Mouse (Mus musculus): Measurements from ENCODE around the gene Gm21992. TPM values are rescaled to one million over a fixed set of nuclear protein-coding genes. Genes with fewer than 3 reads are reported as not detected.
A peak's percentile ranks its signal among the peaks of the same experiment; 100 is the strongest.
"Not testable (repeated sequence)": the region's sequence is repeated elsewhere in the genome, so short reads cannot be mapped to it uniquely, and the experiment has no call there.

Gm21992 gene
- polyA plus RNA-seq, 1 experiment, result 16.7 TPM

DNA sequence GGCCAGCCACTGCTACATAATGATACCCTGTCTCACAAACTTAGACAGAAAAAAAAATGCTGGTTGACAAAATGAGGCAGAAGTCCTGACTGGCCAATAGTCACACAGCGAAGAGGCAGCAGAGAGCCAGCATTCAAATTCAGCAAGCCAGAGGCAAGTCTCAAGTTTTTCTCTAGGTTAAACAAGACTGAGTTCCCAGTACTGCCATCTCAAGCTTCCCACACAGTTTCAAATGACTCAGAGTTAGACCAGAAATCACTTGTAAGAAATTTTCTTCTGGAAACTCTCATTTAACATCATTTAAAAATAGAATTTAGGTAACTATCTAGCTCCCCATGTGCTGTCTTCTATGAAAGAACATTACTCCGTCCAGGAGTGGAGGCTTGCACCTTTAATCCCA is 13.6 kb downstream of the Gm21992 start:
- no peak overlapping the region for H3K4me3 ChIP-seq (ENCODE audit: insufficient read depth, low read length)
- H3K4me1 ChIP-seq (ENCODE audit: control insufficient read depth, insufficient read depth, low read length), result peaks cover 3% of the 10 kb centered on the region
- no peak for TF ChIP-seq CTCF (IDR thresholded peaks at IDR 0.05; ENCODE audit: extremely low read depth, insufficient read depth, low read length)
- no peak for TF ChIP-seq POLR2A (IDR thresholded peaks at IDR 0.05; ENCODE audit: extremely low read depth, insufficient read depth, low read length)
- H3K27ac ChIP-seq (ENCODE audit: insufficient read depth, low read length), result no peak overlapping the region

DNA sequence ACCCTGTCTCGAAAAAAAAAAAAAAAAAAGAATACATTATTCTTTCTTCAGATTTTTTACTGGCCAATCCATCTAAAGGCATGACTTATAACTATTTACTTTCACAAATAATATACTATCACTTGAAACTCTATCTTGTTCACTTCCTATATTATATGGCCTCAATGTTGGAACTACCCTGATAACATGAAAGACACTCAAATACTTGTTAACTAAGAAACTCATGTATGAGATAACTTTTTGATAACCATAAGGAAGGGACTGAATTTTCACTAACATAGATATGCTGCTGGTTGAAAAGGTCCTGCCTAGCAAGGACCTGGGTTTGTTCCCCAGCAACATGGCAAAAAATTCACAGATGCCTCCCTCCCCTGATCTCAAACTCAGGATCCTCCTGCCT is 15.5 kb downstream of the Gm21992 start:
- peaks cover 5% of the 10 kb centered on the region for H3K4me1 ChIP-seq (ENCODE audit: control insufficient read depth, insufficient read depth, low read length)
- no peak for TF ChIP-seq CTCF (IDR thresholded peaks at IDR 0.05; ENCODE audit: extremely low read depth, insufficient read depth, low read length)
- TF ChIP-seq POLR2A (IDR thresholded peaks at IDR 0.05; ENCODE audit: extremely low read depth, insufficient read depth, low read length), result no peak
- no peak overlapping the region for H3K4me3 ChIP-seq (ENCODE audit: insufficient read depth, low read length)
- no peak overlapping the region for H3K27ac ChIP-seq (ENCODE audit: insufficient read depth, low read length)

DNA sequence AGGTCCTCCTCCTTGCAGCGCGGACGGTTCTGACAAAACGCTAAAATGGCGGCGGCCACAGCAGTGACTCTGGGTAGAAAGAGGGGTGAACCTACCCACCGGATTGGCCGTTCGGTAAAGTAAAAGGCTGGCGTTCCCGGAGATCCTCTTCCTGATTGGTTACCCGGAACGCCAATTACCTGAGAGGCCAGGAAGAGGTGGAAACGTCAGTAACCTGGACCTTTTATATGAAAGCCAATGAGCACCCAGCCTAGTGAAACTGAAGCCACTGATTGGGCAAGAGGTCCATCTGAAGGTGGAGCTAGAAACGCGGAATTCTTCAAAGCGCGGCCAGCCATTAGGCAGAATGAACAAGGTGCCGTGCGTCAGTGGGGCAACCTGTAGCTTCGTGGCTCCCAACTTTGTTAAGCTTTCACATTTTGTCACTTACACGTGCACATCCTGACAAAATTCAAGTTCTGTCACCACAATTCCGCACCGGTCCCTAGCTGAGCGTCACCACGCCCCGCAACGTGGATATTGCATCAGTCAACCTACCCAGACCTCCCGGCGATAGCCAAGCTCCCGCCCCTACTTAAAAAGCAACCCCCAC is 17.5 kb downstream of the Gm21992 start, which contains the start of gene Rbm4:
TSS of gene Rbm4 (minus strand) at position 71 of the 592 bp plus-strand sequence.
- H3K27ac ChIP-seq (ENCODE audit: insufficient read depth, low read length), result 0 out of 2 replicates have a peak within 1 kb of the TSS, but pooled peaks have one; percentile 10
- no peak for TF ChIP-seq CTCF (IDR thresholded peaks at IDR 0.05; ENCODE audit: extremely low read depth, insufficient read depth, low read length)
- peak; percentile 87 for TF ChIP-seq POLR2A (IDR thresholded peaks at IDR 0.05; ENCODE audit: extremely low read depth, insufficient read depth, low read length)
- peak within 1 kb of the TSS; percentile 90 for H3K4me3 ChIP-seq (ENCODE audit: insufficient read depth, low read length)
- H3K4me1 ChIP-seq (ENCODE audit: control insufficient read depth, insufficient read depth, low read length), result peaks cover 8% of the 10 kb centered on the region; the same call in 1 of the 2 replicates

GRCm38 (mm10) chr19:4793281-4793830 is 18.1 kb downstream of the Gm21992 start:
- TF ChIP-seq CTCF (IDR thresholded peaks at IDR 0.05; ENCODE audit: extremely low read depth, insufficient read depth, low read length), result no peak
- TF ChIP-seq POLR2A (IDR thresholded peaks at IDR 0.05; ENCODE audit: extremely low read depth, insufficient read depth, low read length), result no peak
- peaks cover 8% of the 10 kb centered on the region; the same call in 1 of the 2 replicates for H3K4me1 ChIP-seq (ENCODE audit: control insufficient read depth, insufficient read depth, low read length)
- 0 out of 2 replicates have a peak overlapping the region, but pooled peaks have one; percentile 10 for H3K27ac ChIP-seq (ENCODE audit: insufficient read depth, low read length)
- H3K4me3 ChIP-seq (ENCODE audit: insufficient read depth, low read length), result peak overlapping the region; percentile 90

DNA sequence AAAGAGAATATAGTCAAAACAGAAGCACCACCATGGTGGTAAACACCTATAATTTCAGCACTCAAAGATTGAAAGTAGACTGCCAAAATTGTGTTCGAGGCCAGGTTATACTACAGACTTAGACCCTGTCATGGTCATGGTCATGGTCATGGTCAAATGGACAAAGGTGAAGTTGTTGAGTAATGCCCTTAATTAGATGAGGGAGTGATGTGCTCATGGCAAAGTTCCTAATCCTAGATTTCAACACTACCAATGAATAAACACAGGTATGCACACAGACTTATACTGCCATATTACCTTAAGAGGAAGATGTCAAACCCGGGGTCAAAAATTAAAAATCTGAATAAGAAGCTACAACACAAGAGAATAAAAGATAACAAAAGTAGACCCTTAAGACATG is 25.1 kb downstream of the Gm21992 start:
- H3K4me1 ChIP-seq (ENCODE audit: control insufficient read depth, insufficient read depth, low read length), result peaks cover 7% of the 10 kb centered on the region
- TF ChIP-seq CTCF (IDR thresholded peaks at IDR 0.05; ENCODE audit: extremely low read depth, insufficient read depth, low read length) (no peak), POLR2A (IDR thresholded peaks at IDR 0.05; ENCODE audit: extremely low read depth, insufficient read depth, low read length) (no peak)
- H3K27ac ChIP-seq (ENCODE audit: insufficient read depth, low read length), result no peak overlapping the region
- no peak overlapping the region for H3K4me3 ChIP-seq (ENCODE audit: insufficient read depth, low read length)

GRCm38 (mm10) chr19:4785206-4785605 is 26.2 kb downstream of the Gm21992 start:
- H3K27ac ChIP-seq (ENCODE audit: insufficient read depth, low read length), result no peak overlapping the region
- H3K4me3 ChIP-seq (ENCODE audit: insufficient read depth, low read length), result no peak overlapping the region
- peaks cover 6% of the 10 kb centered on the region for H3K4me1 ChIP-seq (ENCODE audit: control insufficient read depth, insufficient read depth, low read length)
- TF ChIP-seq CTCF (IDR thresholded peaks at IDR 0.05; ENCODE audit: extremely low read depth, insufficient read depth, low read length), result no peak

DNA sequence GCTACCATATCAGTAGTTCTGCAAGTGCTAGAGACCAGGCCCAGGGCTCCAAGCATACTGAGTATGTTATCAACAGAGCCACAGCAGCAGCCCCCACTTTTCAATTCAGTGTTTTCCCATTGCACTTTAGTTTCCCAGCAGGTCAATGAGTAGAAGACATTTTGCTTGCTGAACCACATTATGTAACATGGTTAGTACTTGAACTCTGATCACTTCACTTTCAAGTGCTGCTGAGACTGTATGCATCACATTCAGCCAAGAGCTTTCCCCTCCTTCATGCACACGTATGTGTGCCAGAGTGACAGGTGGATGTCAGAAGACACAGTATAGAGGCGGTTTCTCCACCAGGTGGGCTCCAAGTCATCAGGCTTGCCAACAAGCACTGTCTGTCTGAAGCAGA is 28.5 kb downstream of the Gm21992 start:
- H3K4me3 ChIP-seq (ENCODE audit: insufficient read depth, low read length), result no peak overlapping the region
- TF ChIP-seq POLR2A (IDR thresholded peaks at IDR 0.05; ENCODE audit: extremely low read depth, insufficient read depth, low read length) (no peak), CTCF (IDR thresholded peaks at IDR 0.05; ENCODE audit: extremely low read depth, insufficient read depth, low read length) (no peak)
- no peak overlapping the region for H3K27ac ChIP-seq (ENCODE audit: insufficient read depth, low read length)
- H3K4me1 ChIP-seq (ENCODE audit: control insufficient read depth, insufficient read depth, low read length), result peaks cover 3% of the 10 kb centered on the region

DNA sequence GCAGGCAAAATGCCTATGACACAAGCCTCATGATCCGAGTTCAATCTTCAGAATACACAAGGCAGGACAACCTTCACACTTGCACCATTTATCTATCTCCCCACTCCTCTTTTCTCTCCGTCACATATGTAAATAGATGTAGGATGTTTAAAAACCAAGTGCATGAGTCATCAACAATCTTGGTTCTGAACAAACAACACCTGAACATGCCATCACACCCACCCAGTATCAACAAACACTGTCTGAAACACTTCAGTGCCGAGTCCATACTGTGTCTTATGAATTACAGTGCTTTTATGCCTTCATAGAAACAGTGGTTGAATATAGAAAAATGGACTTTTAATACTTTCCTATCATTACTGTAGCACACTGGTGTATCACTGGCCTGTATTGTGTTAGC is 38.6 kb downstream of the Gm21992 start:
- H3K4me3 ChIP-seq (ENCODE audit: insufficient read depth, low read length), result no peak overlapping the region
- H3K27ac ChIP-seq (ENCODE audit: insufficient read depth, low read length), result no peak overlapping the region
- TF ChIP-seq CTCF (IDR thresholded peaks at IDR 0.05; ENCODE audit: extremely low read depth, insufficient read depth, low read length), result no peak
- TF ChIP-seq POLR2A (IDR thresholded peaks at IDR 0.05; ENCODE audit: extremely low read depth, insufficient read depth, low read length), result no peak
- H3K4me1 ChIP-seq (ENCODE audit: control insufficient read depth, insufficient read depth, low read length), result no peaks in the 10 kb centered on the region; the same call in 1 of the 2 replicates

DNA sequence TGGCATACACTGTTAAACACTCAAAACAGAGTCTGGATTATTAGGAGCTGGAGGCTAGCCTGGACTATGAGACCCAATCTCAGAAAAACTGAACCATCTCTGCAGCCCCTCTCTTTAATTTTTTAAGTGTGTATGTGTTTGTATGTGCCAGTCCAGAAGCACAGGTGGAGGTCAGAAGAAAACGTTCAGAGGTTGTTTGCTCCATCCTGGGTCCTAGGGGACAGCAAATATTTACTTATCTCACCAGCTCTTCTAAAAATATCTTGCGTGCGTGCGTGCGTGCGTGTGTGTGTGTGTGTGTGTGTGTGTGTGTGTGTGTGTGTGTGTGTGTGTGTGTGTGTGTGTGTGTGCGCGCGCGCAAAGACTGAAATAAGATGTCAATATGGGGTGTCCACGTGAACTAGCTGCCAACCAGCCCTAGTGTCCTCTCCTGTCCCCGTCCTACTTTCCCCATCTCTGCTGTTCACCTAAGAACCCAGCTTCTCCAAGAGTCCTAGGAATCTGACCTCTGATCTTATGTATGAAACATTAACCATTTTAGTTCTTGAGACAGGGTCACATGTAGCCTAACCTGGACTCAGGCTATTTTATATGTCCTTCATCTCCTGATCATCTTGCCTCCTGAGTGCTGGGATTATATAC is 43.8 kb downstream of the Gm21992 start:
- Histone ChIP-seq H3K4me3 (ENCODE audit: insufficient read depth, low read length) (no peak overlapping the region), H3K27ac (ENCODE audit: insufficient read depth, low read length) (no peak overlapping the region), H3K4me1 (ENCODE audit: control insufficient read depth, insufficient read depth, low read length) (no peaks in the 10 kb centered on the region)
- TF ChIP-seq POLR2A (IDR thresholded peaks at IDR 0.05; ENCODE audit: extremely low read depth, insufficient read depth, low read length), result no peak
- no peak for TF ChIP-seq CTCF (IDR thresholded peaks at IDR 0.05; ENCODE audit: extremely low read depth, insufficient read depth, low read length)

- TF ChIP-seq POLR2A (IDR thresholded peaks at IDR 0.05; ENCODE audit: extremely low read depth, insufficient read depth, low read length), result no peak
- TF ChIP-seq CTCF (IDR thresholded peaks at IDR 0.05; ENCODE audit: extremely low read depth, insufficient read depth, low read length), result 0 out of 2 replicates have a peak, but pooled peaks have one; percentile 8
- no peaks in the 10 kb centered on the region for H3K4me1 ChIP-seq (ENCODE audit: control insufficient read depth, insufficient read depth, low read length)
Observed at GRCm38 (mm10) chr19:4762876-4763275, 48.5 kb downstream of the Gm21992 start.

DNA sequence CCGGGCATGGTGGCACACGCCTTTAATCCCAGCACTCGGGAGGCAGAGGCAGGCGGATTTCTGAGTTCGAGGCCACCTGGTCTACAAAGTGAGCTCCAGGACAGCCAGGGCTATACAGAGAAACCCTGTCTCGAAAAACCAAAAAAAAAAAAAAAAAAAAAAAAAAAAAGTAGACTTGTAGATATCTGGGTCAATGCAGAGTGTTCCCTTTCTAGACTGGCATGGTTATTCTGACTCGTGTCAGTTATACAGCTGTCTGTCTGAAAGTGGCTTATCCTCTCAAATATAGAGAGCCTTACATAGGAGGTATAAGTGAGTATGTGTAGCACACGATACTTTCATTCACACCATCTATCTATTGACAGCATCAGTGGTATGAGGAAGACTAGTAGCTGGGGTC is 50.9 kb downstream of the Gm21992 start:
- not testable (repeated sequence) for H3K4me1 ChIP-seq (ENCODE audit: control insufficient read depth, insufficient read depth, low read length); H3K4me3 ChIP-seq (ENCODE audit: insufficient read depth, low read length); H3K27ac ChIP-seq (ENCODE audit: insufficient read depth, low read length)

More at GRCm38 (mm10) chr19:4762876-4763275, 48.5 kb downstream of the Gm21992 start:
- H3K27ac ChIP-seq (ENCODE audit: insufficient read depth, low read length), result no peak overlapping the region
- H3K4me3 ChIP-seq (ENCODE audit: insufficient read depth, low read length), result no peak overlapping the region

Measured in cortical plate, adult 2 months (tissue).